Mouse (Mus musculus): Measurements from ENCODE around the gene Mnat1. TPM values are rescaled to one million over a fixed set of nuclear protein-coding genes. Genes with fewer than 3 reads are reported as not detected.
A peak's percentile ranks its signal among the peaks of the same experiment; 100 is the strongest.
"Not testable (repeated sequence)": the region's sequence is repeated elsewhere in the genome, so short reads cannot be mapped to it uniquely, and the experiment has no call there.

Gene Mnat1
- 10 to 100 TPM; 15.6 to 16.5 TPM for total RNA-seq (2021)

- DNase-seq, result peak; percentile 74
- intact Hi-C loops (cut with DNase I), result no loop called here
These were observed at the start of gene Mnat1 for GRCm38 (mm10) chr12:73123093-73124041. Mnat1 (plus strand) TSS chr12:73123717.

- intact Hi-C loops (cut with DNase I); DNase-seq: not testable (repeated sequence)
These were observed 41.7 kb upstream of the Mnat1 start for GRCm38 (mm10) chr12:73081828-73082227.

- intact Hi-C loops (cut with DNase I), result no loop called here
- no peak for DNase-seq
These were observed 39.7 kb upstream of the Mnat1 start for GRCm38 (mm10) chr12:73083773-73084172.

- intact Hi-C loops (cut with DNase I), result no loop called here
- DNase-seq, result no peak
These were observed 37.5 kb upstream of the Mnat1 start for GRCm38 (mm10) chr12:73085739-73086630.

GRCm38 (mm10) chr12:73087086-73087485 lies 36.4 kb upstream of the Mnat1 start:
- DNase-seq, result no peak
- intact Hi-C loops (cut with DNase I), result no loop called here

GRCm38 (mm10) chr12:73088500-73088899 lies 35.0 kb upstream of the Mnat1 start:
- no peak for DNase-seq
- intact Hi-C loops (cut with DNase I), result no loop called here

GRCm38 (mm10) chr12:73088911-73089310 lies 34.6 kb upstream of the Mnat1 start:
- DNase-seq, result no peak
- intact Hi-C loops (cut with DNase I), result no loop called here

GRCm38 (mm10) chr12:73090672-73091335 lies 32.7 kb upstream of the Mnat1 start:
- intact Hi-C loops (cut with DNase I), result no loop called here
- DNase-seq, result no peak

- intact Hi-C loops (cut with DNase I), result no loop called here
- no peak for DNase-seq
These were observed 29.3 kb upstream of the Mnat1 start for GRCm38 (mm10) chr12:73094189-73094588.

GRCm38 (mm10) chr12:73094605-73095004 lies 28.9 kb upstream of the Mnat1 start:
- intact Hi-C loops (cut with DNase I), result no loop called here
- DNase-seq, result no peak

- intact Hi-C loops (cut with DNase I), result not testable (repeated sequence)
These were observed 27.3 kb upstream of the Mnat1 start for GRCm38 (mm10) chr12:73096177-73096576.

GRCm38 (mm10) chr12:73098593-73098992 lies 24.9 kb upstream of the Mnat1 start:
- DNase-seq, result no peak
- intact Hi-C loops (cut with DNase I), result no loop called here

More at GRCm38 (mm10) chr12:73096177-73096576, 27.3 kb upstream of the Mnat1 start:
- DNase-seq, result not testable (repeated sequence)

GRCm38 (mm10) chr12:73103713-73104112 lies 19.8 kb upstream of the Mnat1 start:
- no peak for DNase-seq
- intact Hi-C loops (cut with DNase I), result no loop called here

- DNase-seq, result no peak
- intact Hi-C loops (cut with DNase I), result no loop called here
These were observed 15.7 kb upstream of the Mnat1 start for GRCm38 (mm10) chr12:73107821-73108220.

GRCm38 (mm10) chr12:73110431-73111111 lies 12.9 kb upstream of the Mnat1 start:
- intact Hi-C loops (cut with DNase I), result no loop called here
- no peak for DNase-seq

- DNase-seq, result peak; percentile 37
- intact Hi-C loops (cut with DNase I), result no loop called here
These were observed 11.8 kb upstream of the Mnat1 start for GRCm38 (mm10) chr12:73111561-73112325.

- intact Hi-C loops (cut with DNase I), result no loop called here
- DNase-seq, result peak; percentile 42
These were observed 11.0 kb upstream of the Mnat1 start for GRCm38 (mm10) chr12:73112326-73113087.

GRCm38 (mm10) chr12:73113196-73113595 lies 10.3 kb upstream of the Mnat1 start, which contains the start of gene Six4:
Six4 (minus strand) TSS chr12:73113456.
- intact Hi-C loops (cut with DNase I), result no loop called here
- DNase-seq, result peak; percentile 78

GRCm38 (mm10) chr12:73125250-73125649 lies 1.7 kb downstream of the Mnat1 start:
- DNase-seq, result no peak
- intact Hi-C loops (cut with DNase I), result no loop called here
